Mouse (Mus musculus) MEL (cell line): ENCODE measurements around the gene Slc25a11. TPM values are rescaled to one million over a fixed set of nuclear protein-coding genes. Genes with fewer than 3 reads are reported as not detected.
A peak's percentile ranks its signal among the peaks of the same experiment; 100 is the strongest.

Experiments used
- DNase-seq: peaks from one replicate; pipeline ENCODE4 v3.0.0; 2011; ENCODE audit warnings: low read depth, low spot score
- H3K27ac ChIP-seq: 2 replicates; pipeline ENCODE4 v1.5.1; 2012; ENCODE audit warnings: low read depth, mild to moderate bottlenecking, control low read depth, low read length, moderate library complexity; ENCODE audit not compliant: control insufficient read depth
- H3K27me3 ChIP-seq, 2 experiments: fragments of 150-350 bp in 1 of 2; sonication (generic) in 1 of 2; 2 replicates each; pipeline ENCODE4 v1.6.1; 2012; ENCODE audit warnings: low read length in 2 of 2, mild to moderate bottlenecking in 2 of 2, improper control_type of control experiment in 1 of 2, moderate library complexity in 1 of 2; ENCODE audit not compliant: insufficient read depth in 2 of 2, control insufficient read depth in 1 of 2
- H3K36me3 ChIP-seq, 2 experiments: 2 replicates each; pipeline ENCODE4 v1.6.1; 2012 to 2014; ENCODE audit warnings: low read length in 2 of 2, improper control_type of control experiment in 1 of 2, inconsistent platforms in 1 of 2, mild to moderate bottlenecking in 1 of 2; ENCODE audit not compliant: insufficient read depth in 2 of 2, control insufficient read depth in 1 of 2
- H3K4me1 ChIP-seq, 2 experiments: fragments of 150-350 bp in 1 of 2; sonication (generic) in 1 of 2; 2 replicates each; pipeline ENCODE4 v1.6.1; 2012; ENCODE audit warnings: low read length in 2 of 2, improper control_type of control experiment in 1 of 2, mild to moderate bottlenecking in 1 of 2; ENCODE audit not compliant: insufficient read depth in 2 of 2, control insufficient read depth in 1 of 2
- H3K4me3 ChIP-seq, 2 experiments: fragments of 150-350 bp in 1 of 2; sonication (generic) in 1 of 2; 2 replicates each; pipeline ENCODE4 v1.5.1; 2012; ENCODE audit warnings: low read depth in 2 of 2, low read length in 2 of 2, mild to moderate bottlenecking in 2 of 2, moderate library complexity in 2 of 2, control low read depth in 1 of 2, improper control_type of control experiment in 1 of 2; ENCODE audit not compliant: control insufficient read depth in 1 of 2, insufficient read depth in 1 of 2
- H3K79me2 ChIP-seq: 2 replicates; pipeline ENCODE4 v1.6.1; 2012; ENCODE audit warnings: mild to moderate bottlenecking, low read length, moderate library complexity; ENCODE audit not compliant: control insufficient read depth, poor library complexity, insufficient read depth
- H3K9ac ChIP-seq: 2 replicates; pipeline ENCODE4 v1.6.1; 2012; ENCODE audit warnings: low read depth, mild to moderate bottlenecking, control low read depth, low read length, moderate library complexity; ENCODE audit not compliant: control insufficient read depth, poor library complexity, severe bottlenecking
- H3K9me3 ChIP-seq: fragments of 150-350 bp; sonication (generic); replicated peaks from 2 replicates; pipeline ENCODE4 v1.6.1; 2012; ENCODE audit warnings: mild to moderate bottlenecking, low read length, improper control_type of control experiment, moderate library complexity; ENCODE audit not compliant: insufficient read depth
- CTCF ChIP-seq, 3 experiments: IDR thresholded peaks in 2 of 3; conservative IDR thresholded peaks in 1 of 3; 2 replicates each; pipeline ENCODE4 v1.5.1; 2011 to 2012; ENCODE audit warnings: low read length in 3 of 3, low read depth in 2 of 3, mild to moderate bottlenecking in 2 of 3, improper control_type of control experiment in 1 of 3, inconsistent platforms in 1 of 3, mixed read lengths in 1 of 3, moderate library complexity in 1 of 3; ENCODE audit not compliant: control insufficient read depth in 1 of 3, insufficient read depth in 1 of 3, poor library complexity in 1 of 3, severe bottlenecking in 1 of 3
- ELF1 ChIP-seq: IDR thresholded peaks from 2 replicates; pipeline ENCODE4 v1.6.1; 2014; ENCODE audit warnings: low read depth, mild to moderate bottlenecking, inconsistent platforms, low read length, improper control_type of control experiment, moderate library complexity
- ETS1 ChIP-seq: IDR thresholded peaks from 2 replicates; pipeline ENCODE4 v1.6.1; 2012; ENCODE audit warnings: low read depth, mild to moderate bottlenecking, inconsistent platforms, low read length, improper control_type of control experiment, moderate library complexity
- GABPA ChIP-seq: IDR thresholded peaks from 2 replicates; pipeline ENCODE4 v1.6.1; 2012; ENCODE audit warnings: low read depth, mild to moderate bottlenecking, inconsistent platforms, low read length, improper control_type of control experiment, moderate library complexity
- GATA1 ChIP-seq: IDR thresholded peaks from 2 replicates; pipeline ENCODE4 v1.6.1; 2011; ENCODE audit warnings: low read depth, low read length, improper control_type of control experiment
- HCFC1 ChIP-seq: IDR thresholded peaks from 2 replicates; pipeline ENCODE4 v1.6.1; 2012; ENCODE audit warnings: low read depth, mild to moderate bottlenecking, inconsistent platforms, low read length, improper control_type of control experiment, moderate library complexity
- JUND ChIP-seq: IDR thresholded peaks from 2 replicates; pipeline ENCODE4 v1.6.1; 2011; ENCODE audit warnings: low read depth, mild to moderate bottlenecking, improper control_type of control experiment, low read length
- MAFK ChIP-seq: IDR thresholded peaks from 2 replicates; pipeline ENCODE4 v1.6.1; 2011; ENCODE audit warnings: low read depth, mild to moderate bottlenecking, low read length, improper control_type of control experiment, borderline replicate concordance
- MAX ChIP-seq: IDR thresholded peaks from 2 replicates; pipeline ENCODE4 v1.6.1; 2011; ENCODE audit warnings: low read length, improper control_type of control experiment
- MAZ ChIP-seq: IDR thresholded peaks from 2 replicates; pipeline ENCODE4 v1.6.1; 2012; ENCODE audit warnings: low read depth, mild to moderate bottlenecking, inconsistent platforms, low read length, improper control_type of control experiment
- MEF2A ChIP-seq: IDR thresholded peaks from 2 replicates; pipeline ENCODE4 v1.6.1; 2014; ENCODE audit warnings: low read depth, mild to moderate bottlenecking, inconsistent platforms, low read length, improper control_type of control experiment; ENCODE audit not compliant: poor library complexity, insufficient replicate concordance, severe bottlenecking; ENCODE audit errors: extremely low read depth
- MXI1 ChIP-seq: IDR thresholded peaks from 2 replicates; pipeline ENCODE4 v1.6.1; 2011; ENCODE audit warnings: mild to moderate bottlenecking, low read depth, low read length, improper control_type of control experiment
- MYB ChIP-seq: IDR thresholded peaks from 2 replicates; pipeline ENCODE4 v1.6.1; 2011; ENCODE audit warnings: mild to moderate bottlenecking, low read depth, low read length, improper control_type of control experiment
- NELFE ChIP-seq: IDR thresholded peaks from 2 replicates; pipeline ENCODE4 v1.6.1; 2011; ENCODE audit warnings: low read depth, low read length, improper control_type of control experiment
- NRF1 ChIP-seq: IDR thresholded peaks from 2 replicates; pipeline ENCODE4 v1.6.1; 2014; ENCODE audit warnings: low read depth, mild to moderate bottlenecking, inconsistent platforms, low read length, improper control_type of control experiment, moderate library complexity; ENCODE audit not compliant: poor library complexity, insufficient read depth, severe bottlenecking
- POLR2A ChIP-seq, 2 experiments: IDR thresholded peaks; 2 replicates each; pipeline ENCODE4 v1.6.1; 2011 to 2012; ENCODE audit warnings: low read length in 2 of 2, mild to moderate bottlenecking in 2 of 2, control low read depth in 1 of 2, improper control_type of control experiment in 1 of 2, low read depth in 1 of 2, moderate library complexity in 1 of 2; ENCODE audit not compliant: control insufficient read depth in 1 of 2, insufficient read depth in 1 of 2, poor library complexity in 1 of 2
- POLR2AphosphoS2 ChIP-seq: IDR thresholded peaks from 2 replicates; pipeline ENCODE4 v1.6.1; 2011; ENCODE audit warnings: low read length, improper control_type of control experiment
- SIN3A ChIP-seq: IDR thresholded peaks from 2 replicates; pipeline ENCODE4 v1.6.1; 2012; ENCODE audit warnings: low read length, improper control_type of control experiment, inconsistent platforms
- SMC3 ChIP-seq: IDR thresholded peaks from 2 replicates; pipeline ENCODE4 v1.6.1; 2011; ENCODE audit warnings: low read depth, low read length, improper control_type of control experiment
- TCF12 ChIP-seq: IDR thresholded peaks from 2 replicates; pipeline ENCODE4 v1.6.1; 2014; ENCODE audit warnings: low read depth, mild to moderate bottlenecking, inconsistent platforms, low read length, improper control_type of control experiment, moderate library complexity
- USF1 ChIP-seq: IDR thresholded peaks from 2 replicates; pipeline ENCODE4 v1.6.1; 2014; ENCODE audit warnings: low read depth, mild to moderate bottlenecking, inconsistent platforms, low read length, improper control_type of control experiment, moderate library complexity
- ZC3H11A ChIP-seq: IDR thresholded peaks from 2 replicates; pipeline ENCODE4 v1.6.1; 2012; ENCODE audit warnings: low read depth, mild to moderate bottlenecking, inconsistent platforms, low read length, improper control_type of control experiment
- ZMIZ1 ChIP-seq: IDR thresholded peaks from 2 replicates; pipeline ENCODE4 v1.6.1; 2012; ENCODE audit warnings: low read depth, mild to moderate bottlenecking, inconsistent platforms, low read length, improper control_type of control experiment, moderate library complexity
- polyA plus RNA-seq, 2 experiments: library from polyadenylated mRNA; stranded (reverse) in 1 of 2; unstranded in 1 of 2; fragments of >175 nt in 1 of 2; fragments of >200 nt in 1 of 2; gene quantifications; 2 replicates each; pipeline versions ENCODE4 v1.2.1 to v1.2.4; 2012; ENCODE audit warnings: low replicate concordance in 2 of 2, low read depth in 1 of 2; ENCODE audit not compliant: insufficient read length in 2 of 2, insufficient read depth in 1 of 2, missing spikeins in 1 of 2
- total RNA-seq: library from RNA; depleted of rRNA; stranded (reverse); fragments of 300-350 nt; gene quantifications from 2 replicates; pipeline ENCODE4 v1.2.3, GENCODE M21; 2012

Gene Slc25a11
- total and polyA plus RNA-seq, 3 experiments, result 96.3 to 145 (median 114) TPM

GRCm38 (mm10) chr11:70688372-70688771, 41.1 kb upstream of the Slc25a11 start:
- Histone ChIP-seq H3K79me2 (peaks cover 4% of the 10 kb centered on the region; the same call in 1 of the 2 replicates), H3K9me3 (no peaks in the 10 kb centered on the region), H3K27me3 (no peaks in the 10 kb centered on the region), H3K4me3 (peak overlapping the region; percentile 63 to 79), H3K36me3 (peaks cover 0 to 5% of the 10 kb centered on the region in 2 experiments; a peak in 2 of 4 replicates), H3K27ac (no peak overlapping the region), H3K4me1 (peaks cover 0 to 9% of the 10 kb centered on the region in 2 experiments; a peak in 2 of 4 replicates), H3K9ac (peak overlapping the region; percentile 86)
- no peak for DNase-seq
- no peak for TF ChIP-seq NRF1
- no peak for TF ChIP-seq ZMIZ1
- no peak for TF ChIP-seq MEF2A
- TF ChIP-seq ZC3H11A, result no peak
- no peak for TF ChIP-seq POLR2AphosphoS2
- no peak for TF ChIP-seq TCF12
- no peak for TF ChIP-seq USF1

GRCm38 (mm10) chr11:70687601-70688199, 40.4 kb upstream of the Slc25a11 start, which contains the start of gene Camta2:
Camta2 (minus strand) TSS chr11:70688105.
- peak within 1 kb of the TSS; percentile 48 for H3K27ac ChIP-seq
- H3K27me3 ChIP-seq, result no peaks in the 10 kb centered on the region
- peak; percentile 88 for DNase-seq
- 0 out of 2 replicates have a peak, but pooled peaks have one; percentile 4 for TF ChIP-seq TCF12
- peak; percentile 69; the same call in 1 of the 2 replicates for TF ChIP-seq HCFC1
- TF ChIP-seq GATA1, result no peak
- peak; percentile 59; the same call in 1 of the 2 replicates for TF ChIP-seq SIN3A
- TF ChIP-seq POLR2A (IDR thresholded peaks at IDR 0.05; ENCODE audit: control insufficient read depth in 1 of 2, insufficient read depth in 1 of 2, low read depth in 1 of 2, low read length in 2 of 2, poor library complexity in 1 of 2), result peak; percentile 66 to 68; a peak in 3 of 4 replicates
- peak; percentile 65; the same call in 1 of the 2 replicates for TF ChIP-seq MXI1
- TF ChIP-seq MAZ, result peak; percentile 96
- TF ChIP-seq POLR2AphosphoS2, result 0 out of 2 replicates have a peak, but pooled peaks have one; percentile 25
- peak; percentile 20; the same call in 1 of the 2 replicates for TF ChIP-seq ZMIZ1
- TF ChIP-seq JUND, result no peak
- no peak for TF ChIP-seq MAFK
- peak; percentile 48 for TF ChIP-seq SMC3
- no peak for TF ChIP-seq ETS1
- peak; percentile 45 to 69 (median 64); a peak in 5 of 6 replicates for TF ChIP-seq CTCF (IDR thresholded peaks at IDR 0.05 in 2 of 3, conservative IDR thresholded peaks at IDR 0.05 in 1 of 3; ENCODE audit: control insufficient read depth in 1 of 3, insufficient read depth in 1 of 3, low read depth in 2 of 3, low read length in 3 of 3, poor library complexity in 1 of 3, severe bottlenecking in 1 of 3)
- peak; percentile 59 for TF ChIP-seq NELFE
- TF ChIP-seq ELF1, result peak; percentile 43; the same call in 1 of the 2 replicates
- TF ChIP-seq MYB, result no peak
- no peak for TF ChIP-seq GABPA
- TF ChIP-seq MAX, result no peak
- peaks cover 0 to 5% of the 10 kb centered on the region in 2 experiments; a peak in 2 of 4 replicates for H3K36me3 ChIP-seq
- H3K4me3 ChIP-seq, result peak within 1 kb of the TSS; percentile 63 to 79
- H3K79me2 ChIP-seq, result peaks cover 4% of the 10 kb centered on the region; the same call in 1 of the 2 replicates
- no peaks in the 10 kb centered on the region for H3K9me3 ChIP-seq
- H3K9ac ChIP-seq, result peak within 1 kb of the TSS; percentile 86
- H3K4me1 ChIP-seq, result peaks cover 0 to 9% of the 10 kb centered on the region in 2 experiments; a peak in 2 of 4 replicates
